Mouse (Mus musculus): Measurements from ENCODE around the gene Gm8439.

GRCm38 (mm10) chr4:120635351-120635750 is 46.8 kb downstream of the Gm8439 start:
- TF ChIP-seq CTCF (IDR thresholded peaks at IDR 0.05; ENCODE audit: control insufficient read depth, insufficient read depth, insufficient replicate concordance, low read depth, low read length), result no peak
- no peak for TF ChIP-seq POLR2A (IDR thresholded peaks at IDR 0.05; ENCODE audit: control insufficient read depth, low read depth, low read length)
